Mouse (Mus musculus) frontal cortex, postnatal 10 days (tissue): ENCODE measurements at regions not wholly inside any gene's neighbourhood (a gene's known extent, or its start where the extent isn't known, plus 50 kb on each side); places are given as distances from the start of the nearest gene placed in this dataset.

ENCODE experiments used
- DNase-seq, 2 experiments: peaks; one replicate each; pipeline ENCODE4 v3.0.0; 2022; ENCODE audit warnings: low spot score in 2 of 2, mixed read lengths in 1 of 2

- no peak for DNase-seq
Measured at GRCm38 (mm10) chr13:38753722-38754121, 94.9 kb upstream of the Eef1e1 start.

GRCm38 (mm10) chr13:38751876-38752275, 93.0 kb upstream of the Eef1e1 start:
- DNase-seq, result no peak

- no peak for DNase-seq
Measured at GRCm38 (mm10) chr13:38740066-38740465, 81.2 kb upstream of the Eef1e1 start.

DNA sequence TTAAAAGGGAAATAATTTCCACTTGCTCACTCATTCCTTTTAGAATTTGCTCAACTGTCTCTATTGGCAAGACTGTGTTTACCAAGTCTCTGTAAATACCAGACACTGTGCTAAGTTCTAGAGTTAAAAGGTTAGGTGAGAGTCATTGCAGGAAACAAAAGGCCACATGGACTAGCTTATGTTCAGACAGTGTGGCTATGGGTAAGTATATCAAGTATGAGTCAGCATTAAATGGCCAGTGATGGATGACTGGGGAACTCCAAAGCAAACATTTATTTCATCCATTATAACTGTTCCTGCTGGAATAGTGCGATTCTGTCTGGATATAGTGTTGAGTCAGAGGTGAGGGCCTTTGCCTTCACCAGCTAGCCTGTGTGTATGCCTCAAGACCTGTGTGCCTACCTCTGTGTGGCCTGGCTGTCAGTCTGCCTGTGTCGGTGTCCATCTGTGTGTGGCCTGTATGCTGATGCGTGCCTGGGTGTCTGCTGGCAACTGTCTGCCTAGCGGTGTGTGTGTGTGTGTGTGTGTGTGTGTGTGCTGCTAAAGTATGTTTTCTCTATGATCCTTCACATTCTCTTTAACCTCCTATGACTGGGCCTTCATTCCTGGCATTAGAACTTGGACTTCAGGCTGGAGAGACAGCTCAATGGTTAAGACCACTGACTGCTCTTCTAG, 77.6 kb upstream of the Eef1e1 start:
- DNase-seq, result no peak

- no peak for DNase-seq
Measured at GRCm38 (mm10) chr13:38735294-38735693, 76.4 kb upstream of the Eef1e1 start.

GRCm38 (mm10) chr13:38733246-38733645, 74.4 kb upstream of the Eef1e1 start:
- no peak for DNase-seq

DNA sequence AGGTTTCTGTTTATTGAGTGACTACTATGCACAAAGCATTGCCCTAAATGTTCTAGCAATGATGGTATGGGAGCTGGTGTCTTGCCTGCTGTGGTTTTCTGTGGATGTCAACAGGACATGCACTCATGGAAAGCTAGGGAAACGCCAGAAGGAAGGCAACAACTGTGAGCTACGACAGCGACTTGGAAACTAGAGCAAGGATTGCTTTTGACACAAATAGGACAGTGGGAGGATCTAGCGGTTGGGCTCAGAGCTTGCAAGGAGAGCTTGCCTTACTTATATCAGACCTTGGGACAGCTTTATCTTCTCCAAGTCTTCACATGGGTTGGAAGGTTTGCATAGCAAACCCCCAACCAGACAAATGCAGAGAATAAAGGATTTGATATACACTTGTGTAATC, 66.6 kb upstream of the Eef1e1 start:
- DNase-seq, result no peak

DNA sequence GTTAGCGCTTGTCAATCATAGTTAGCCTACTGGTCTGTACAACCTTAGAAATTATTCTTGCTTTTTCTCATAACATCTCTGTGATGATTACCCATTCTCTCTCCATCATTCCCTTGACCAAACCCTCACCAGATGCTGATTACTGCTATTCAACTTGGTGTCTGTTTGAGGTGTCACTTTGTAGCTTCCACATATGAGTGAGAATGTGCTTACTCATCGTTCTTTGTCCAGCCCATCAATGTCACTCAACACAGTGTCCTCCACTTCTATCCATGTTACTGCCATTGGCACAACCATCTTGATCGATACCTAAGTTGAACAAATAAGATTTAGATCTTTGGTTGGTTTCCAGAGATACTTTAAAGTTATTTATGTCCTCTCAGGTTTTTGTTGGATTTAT, 62.3 kb upstream of the Eef1e1 start:
- no peak for DNase-seq

DNA sequence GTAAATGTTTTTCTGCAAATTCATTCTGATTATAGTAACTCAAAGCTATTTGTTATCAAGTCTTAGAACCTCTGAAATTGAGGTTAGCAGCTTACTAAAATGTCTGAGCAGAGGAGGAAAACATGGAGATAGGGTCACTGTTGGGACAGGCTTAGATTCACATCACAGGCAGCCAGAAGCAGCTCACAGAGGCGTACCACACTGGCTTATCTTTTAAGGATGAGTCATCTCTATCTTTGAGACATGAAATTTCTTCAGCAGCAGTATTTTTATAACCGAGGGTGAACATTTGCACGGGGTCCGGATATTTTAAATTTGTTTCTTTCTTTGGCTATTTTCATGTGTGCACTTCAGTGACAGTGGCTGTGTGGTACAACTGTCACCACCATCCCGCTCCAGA, 56.0 kb upstream of the Eef1e1 start:
- no peak for DNase-seq
